Mouse (Mus musculus): ENCODE measurements around the gene Fam222b. TPM values are rescaled to one million over a fixed set of nuclear protein-coding genes. Genes with fewer than 3 reads are reported as not detected.

The Fam222b gene
- polyA plus RNA-seq, 1 experiment from 2014 or later = 22.3 TPM

- Histone ChIP-seq H3K4me2 (no peak overlapping the region), H3K4me1 (no peaks in the 10 kb centered on the region), H3K27ac (no peak overlapping the region), H3K27me3 (no peaks in the 10 kb centered on the region), H3K4me3 (replicated peaks) (no peak overlapping the region), H3K36me3 (replicated peaks) (peaks cover 74% of the 10 kb centered on the region), H3K9ac (no peak overlapping the region), H3K9me3 (no peaks in the 10 kb centered on the region)
- 87% methylated on average over 5 of the region's 5 CpGs for WGBS
- no peak for ATAC-seq (ENCODE audit: low FRiP score)
Measured at GRCm38 (mm10) chr11:78146168-78146567, 51.7 kb downstream of the Fam222b start.

- H3K36me3 ChIP-seq (replicated peaks) = peaks cover 79% of the 10 kb centered on the region
- ATAC-seq (ENCODE audit: low FRiP score) = no peak
- 91% methylated on average over 6 of the region's 6 CpGs for WGBS
- no peaks in the 10 kb centered on the region for H3K27me3 ChIP-seq
- no peaks in the 10 kb centered on the region for H3K9me3 ChIP-seq
- H3K9ac ChIP-seq = no peak overlapping the region
- H3K4me1 ChIP-seq = no peaks in the 10 kb centered on the region
- no peak overlapping the region for H3K27ac ChIP-seq
- no peak overlapping the region for H3K4me3 ChIP-seq (replicated peaks)
- H3K4me2 ChIP-seq = no peak overlapping the region
Measured at GRCm38 (mm10) chr11:78146707-78147543, 52.5 kb downstream of the Fam222b start.

GRCm38 (mm10) chr11:78151161-78151560 lies 56.7 kb downstream of the Fam222b start:
- peaks cover 89% of the 10 kb centered on the region for H3K36me3 ChIP-seq (replicated peaks)
- WGBS = 35% methylated on average over 1 of the region's 1 CpGs

GRCm38 (mm10) chr11:78152299-78153231 lies 58.1 kb downstream of the Fam222b start:
- WGBS = 77% methylated on average over 9 of the region's 9 CpGs
- ATAC-seq (ENCODE audit: low FRiP score) = no peak
- no peak overlapping the region for H3K4me3 ChIP-seq (replicated peaks)
- no peak overlapping the region for H3K4me2 ChIP-seq
- H3K36me3 ChIP-seq (replicated peaks) = peaks cover 92% of the 10 kb centered on the region
- H3K4me1 ChIP-seq = peaks cover 9% of the 10 kb centered on the region
- no peaks in the 10 kb centered on the region for H3K27me3 ChIP-seq
- H3K27ac ChIP-seq = peak overlapping the region; percentile 20; the same call in 1 of the 2 replicates
- H3K9me3 ChIP-seq = no peaks in the 10 kb centered on the region
- H3K9ac ChIP-seq = no peak overlapping the region

More at GRCm38 (mm10) chr11:78151161-78151560, 56.7 kb downstream of the Fam222b start:
- Histone ChIP-seq H3K27ac (no peak overlapping the region), H3K9me3 (no peaks in the 10 kb centered on the region), H3K9ac (no peak overlapping the region), H3K4me3 (replicated peaks) (no peak overlapping the region), H3K4me2 (no peak overlapping the region), H3K4me1 (peaks cover 5% of the 10 kb centered on the region; the same call in 1 of the 2 replicates), H3K27me3 (no peaks in the 10 kb centered on the region)
- ATAC-seq (ENCODE audit: low FRiP score) = no peak

GRCm38 (mm10) chr11:78153778-78154177 lies 59.3 kb downstream of the Fam222b start:
- Histone ChIP-seq H3K9me3 (no peaks in the 10 kb centered on the region), H3K27me3 (no peaks in the 10 kb centered on the region), H3K9ac (no peak overlapping the region), H3K4me2 (no peak overlapping the region), H3K27ac (0 out of 2 replicates have a peak overlapping the region, but pooled peaks have one; percentile 27), H3K36me3 (replicated peaks) (peaks cover 93% of the 10 kb centered on the region), H3K4me1 (peaks cover 11% of the 10 kb centered on the region), H3K4me3 (replicated peaks) (no peak overlapping the region)
- 89% methylated on average over 13 of the region's 13 CpGs for WGBS
- ATAC-seq (ENCODE audit: low FRiP score) = no peak

GRCm38 (mm10) chr11:78155674-78156073 lies 61.2 kb downstream of the Fam222b start:
- Histone ChIP-seq H3K4me1 (peaks cover 18% of the 10 kb centered on the region), H3K9ac (no peak overlapping the region), H3K4me3 (replicated peaks) (no peak overlapping the region), H3K9me3 (no peaks in the 10 kb centered on the region), H3K4me2 (no peak overlapping the region), H3K36me3 (replicated peaks) (peaks cover 95% of the 10 kb centered on the region), H3K27ac (no peak overlapping the region), H3K27me3 (no peaks in the 10 kb centered on the region)
- 79% methylated on average over 5 of the region's 5 CpGs for WGBS
- ATAC-seq (ENCODE audit: low FRiP score) = no peak

GRCm38 (mm10) chr11:78156156-78156699 lies 61.8 kb downstream of the Fam222b start:
- Histone ChIP-seq H3K4me2 (no peak overlapping the region), H3K27me3 (no peaks in the 10 kb centered on the region), H3K27ac (no peak overlapping the region), H3K36me3 (replicated peaks) (peaks cover 95% of the 10 kb centered on the region), H3K9me3 (no peaks in the 10 kb centered on the region), H3K9ac (no peak overlapping the region), H3K4me3 (replicated peaks) (no peak overlapping the region), H3K4me1 (peaks cover 18% of the 10 kb centered on the region)
- WGBS = 63% methylated on average over 6 of the region's 6 CpGs
- ATAC-seq (ENCODE audit: low FRiP score) = no peak

- no peak overlapping the region for H3K4me3 ChIP-seq (replicated peaks)
- H3K9ac ChIP-seq = no peak overlapping the region
- H3K4me1 ChIP-seq = peaks cover 35% of the 10 kb centered on the region
- H3K36me3 ChIP-seq (replicated peaks) = peaks cover 87% of the 10 kb centered on the region
- H3K27ac ChIP-seq = 0 out of 2 replicates have a peak overlapping the region, but pooled peaks have one; percentile 25
- H3K4me2 ChIP-seq = no peak overlapping the region
- no peak for ATAC-seq (ENCODE audit: low FRiP score)
- H3K27me3 ChIP-seq = no peaks in the 10 kb centered on the region
- 30% methylated on average over 2 of the region's 2 CpGs for WGBS
- no peaks in the 10 kb centered on the region for H3K9me3 ChIP-seq
Measured at GRCm38 (mm10) chr11:78159096-78159495, 64.6 kb downstream of the Fam222b start.

GRCm38 (mm10) chr11:78159557-78159956 lies 65.1 kb downstream of the Fam222b start:
- WGBS = 91% methylated on average over 7 of the region's 7 CpGs
- 0 out of 2 replicates have a peak overlapping the region, but pooled peaks have one; percentile 25 for H3K27ac ChIP-seq
- no peak overlapping the region for H3K9ac ChIP-seq
- no peaks in the 10 kb centered on the region for H3K9me3 ChIP-seq
- H3K4me3 ChIP-seq (replicated peaks) = no peak overlapping the region
- H3K27me3 ChIP-seq = no peaks in the 10 kb centered on the region
- H3K36me3 ChIP-seq (replicated peaks) = peaks cover 82% of the 10 kb centered on the region
- H3K4me2 ChIP-seq = no peak overlapping the region
- ATAC-seq (ENCODE audit: low FRiP score) = no peak
- H3K4me1 ChIP-seq = peaks cover 35% of the 10 kb centered on the region

GRCm38 (mm10) chr11:78160171-78160570 lies 65.7 kb downstream of the Fam222b start:
- 90% methylated on average over 18 of the region's 18 CpGs for WGBS
- H3K36me3 ChIP-seq (replicated peaks) = peaks cover 76% of the 10 kb centered on the region

GRCm38 (mm10) chr11:78160675-78161074 lies 66.2 kb downstream of the Fam222b start:
- Histone ChIP-seq H3K36me3 (replicated peaks) (peaks cover 71% of the 10 kb centered on the region), H3K4me2 (no peak overlapping the region), H3K27ac (no peak overlapping the region), H3K27me3 (no peaks in the 10 kb centered on the region), H3K4me1 (peaks cover 36% of the 10 kb centered on the region), H3K9me3 (no peaks in the 10 kb centered on the region), H3K9ac (no peak overlapping the region), H3K4me3 (replicated peaks) (no peak overlapping the region)
- ATAC-seq (ENCODE audit: low FRiP score) = no peak
- WGBS = 90% methylated on average over 3 of the region's 3 CpGs

More at GRCm38 (mm10) chr11:78160171-78160570, 65.7 kb downstream of the Fam222b start:
- no peak overlapping the region for H3K4me3 ChIP-seq (replicated peaks)
- peaks cover 35% of the 10 kb centered on the region for H3K4me1 ChIP-seq
- ATAC-seq (ENCODE audit: low FRiP score) = no peak
- no peak overlapping the region for H3K9ac ChIP-seq
- no peak overlapping the region for H3K27ac ChIP-seq
- H3K4me2 ChIP-seq = no peak overlapping the region
- no peaks in the 10 kb centered on the region for H3K9me3 ChIP-seq
- no peaks in the 10 kb centered on the region for H3K27me3 ChIP-seq

- Histone ChIP-seq H3K4me3 (replicated peaks) (no peak overlapping the region), H3K9ac (no peak overlapping the region), H3K27me3 (no peaks in the 10 kb centered on the region), H3K4me2 (no peak overlapping the region), H3K9me3 (no peaks in the 10 kb centered on the region), H3K27ac (no peak overlapping the region), H3K4me1 (peaks cover 41% of the 10 kb centered on the region), H3K36me3 (replicated peaks) (peaks cover 66% of the 10 kb centered on the region)
- 93% methylated on average over 14 of the region's 14 CpGs for WGBS
- ATAC-seq (ENCODE audit: low FRiP score) = no peak
Measured at GRCm38 (mm10) chr11:78161169-78161568, 66.7 kb downstream of the Fam222b start.
